Mouse (Mus musculus) midbrain, embryonic 11.5 days (tissue): Measurements from ENCODE around the gene Smarcd3. TPM values are rescaled to one million over a fixed set of nuclear protein-coding genes. Genes with fewer than 3 reads are reported as not detected.
"Not testable (repeated sequence)": the region's sequence is repeated elsewhere in the genome, so short reads cannot be mapped to it uniquely, and the experiment has no call there.

Source experiments
- ATAC-seq: fragments of 200-750 bp; cut with Nextera tagmentation; 2 replicates; pipeline ENCODE4 v1.8.0; 2017; ENCODE audit warnings: moderate TSS enrichment, moderate library complexity; ENCODE audit not compliant: low FRiP score
- DNase-seq: peaks from one replicate; pipeline ENCODE4 v3.0.0; 2015; ENCODE audit warnings: low spot score; ENCODE audit errors: missing footprints
- H3K27ac ChIP-seq: fragments of 300-500 bp; sonication (generic); 2 replicates; pipeline ENCODE4 v1.5.1; 2014; ENCODE audit warnings: low read depth, low read length
- H3K27me3 ChIP-seq: fragments of 300-500 bp; sonication (generic); 2 replicates; pipeline ENCODE4 v1.6.1; 2014; ENCODE audit warnings: mild to moderate bottlenecking, low read length, moderate library complexity, mixed read lengths; ENCODE audit not compliant: control insufficient read depth, insufficient read depth
- H3K36me3 ChIP-seq: fragments of 300-500 bp; sonication (generic); 2 replicates; pipeline ENCODE4 v1.6.1; 2014; ENCODE audit warnings: mild to moderate bottlenecking, low read length, moderate library complexity, mixed read lengths; ENCODE audit not compliant: control insufficient read depth, insufficient read depth
- H3K4me1 ChIP-seq: fragments of 300-500 bp; sonication (generic); 2 replicates; pipeline ENCODE4 v1.6.1; 2014; ENCODE audit warnings: low read length; ENCODE audit not compliant: control insufficient read depth, insufficient read depth
- H3K4me2 ChIP-seq: fragments of 300-500 bp; sonication (generic); 2 replicates; pipeline ENCODE4 v1.6.1; 2014; ENCODE audit warnings: mild to moderate bottlenecking, moderate library complexity
- H3K4me3 ChIP-seq: fragments of 300-500 bp; sonication (generic); 2 replicates; pipeline ENCODE4 v1.5.1; 2014; ENCODE audit warnings: low read depth, low read length
- H3K9ac ChIP-seq: fragments of 300-500 bp; sonication (generic); 2 replicates; pipeline ENCODE4 v1.6.1; 2014; ENCODE audit warnings: low read length
- H3K9me3 ChIP-seq: fragments of 300-500 bp; sonication (generic); 2 replicates; pipeline ENCODE4 v1.6.1; 2016; ENCODE audit warnings: low read length; ENCODE audit not compliant: control insufficient read depth
- WGBS: fragments of 180-500 bp; shearing (Covaris S2); extraction: QIAGEN DNeasy Blood & Tissue Kit; methylation state at CpG from one replicate; pipeline ENCODE4 v1.1.7; 2014; 5-methylcytosine and 5-hydroxymethylcytosine counted together
- polyA plus RNA-seq: library from polyadenylated mRNA; unstranded; fragments of >200 nt; fragmentation: Nextera tagmentation; extraction: Ambion mirVana; gene quantifications from 2 replicates; pipeline ENCODE4 v1.2.1, GENCODE M21; 2014

The Smarcd3 gene
- polyA plus RNA-seq, 1 experiment from 2014 or later: 60.2 TPM

GRCm38 (mm10) chr5:24556709-24557108 is 67.5 kb downstream of the Smarcd3 start, which contains the start of gene 4931409K22Rik:
Gene 4931409K22Rik, minus strand, starts transcription at chr5:24556809.
- WGBS: 77% methylated on average over 2 of the region's 2 CpGs

GRCm38 (mm10) chr5:24555335-24555734 is 68.9 kb downstream of the Smarcd3 start:
- not testable (repeated sequence) for H3K9ac ChIP-seq, H3K4me2 ChIP-seq, DNase-seq, ATAC-seq, H3K27me3 ChIP-seq, H3K36me3 ChIP-seq, H3K9me3 ChIP-seq, H3K4me1 ChIP-seq, H3K27ac ChIP-seq, H3K4me3 ChIP-seq
- WGBS: 95% methylated on average over 7 of the region's 7 CpGs

More at GRCm38 (mm10) chr5:24556709-24557108, 67.5 kb downstream of the Smarcd3 start, which contains the start of gene 4931409K22Rik:
- DNase-seq (no peak), ATAC-seq (no peak)
- no peak within 1 kb of the TSS for H3K27ac ChIP-seq
- H3K27me3 ChIP-seq: no peaks in the 10 kb centered on the region
- H3K4me2 ChIP-seq: no peak within 1 kb of the TSS
- no peaks in the 10 kb centered on the region for H3K4me1 ChIP-seq
- H3K36me3 ChIP-seq: no peaks in the 10 kb centered on the region
- H3K9me3 ChIP-seq: no peaks in the 10 kb centered on the region
- H3K4me3 ChIP-seq: no peak within 1 kb of the TSS
- no peak within 1 kb of the TSS for H3K9ac ChIP-seq

GRCm38 (mm10) chr5:24553621-24554244 is 70.5 kb downstream of the Smarcd3 start:
- Histone ChIP-seq H3K36me3 (no peaks in the 10 kb centered on the region), H3K9ac (no peak overlapping the region), H3K4me2 (no peak overlapping the region), H3K4me1 (peaks cover 4% of the 10 kb centered on the region), H3K4me3 (no peak overlapping the region), H3K27ac (no peak overlapping the region), H3K9me3 (no peaks in the 10 kb centered on the region), H3K27me3 (no peaks in the 10 kb centered on the region)
- no peak for ATAC-seq
- 78% methylated on average over 5 of the region's 5 CpGs for WGBS
- DNase-seq: no peak

- H3K4me1 ChIP-seq: peaks cover 4% of the 10 kb centered on the region
- no peak overlapping the region for H3K4me2 ChIP-seq
- H3K9ac ChIP-seq: no peak overlapping the region; the same call in 1 of the 2 replicates
- H3K4me3 ChIP-seq: no peak overlapping the region
- WGBS: 53% methylated on average over 2 of the region's 2 CpGs
- H3K27me3 ChIP-seq: no peaks in the 10 kb centered on the region
- ATAC-seq (no peak), DNase-seq (no peak)
- H3K9me3 ChIP-seq: no peaks in the 10 kb centered on the region
- no peak overlapping the region for H3K27ac ChIP-seq
- H3K36me3 ChIP-seq: no peaks in the 10 kb centered on the region
Measured at GRCm38 (mm10) chr5:24551317-24551688, 72.9 kb downstream of the Smarcd3 start.

- DNase-seq (peak; percentile 86), ATAC-seq (0 out of 2 replicates have a peak, but pooled peaks have one; percentile 27)
- Histone ChIP-seq H3K9me3 (no peaks in the 10 kb centered on the region), H3K4me3 (no peak overlapping the region), H3K9ac (no peak overlapping the region; the same call in 1 of the 2 replicates), H3K27ac (no peak overlapping the region), H3K4me1 (peaks cover 4% of the 10 kb centered on the region), H3K36me3 (no peaks in the 10 kb centered on the region), H3K27me3 (no peaks in the 10 kb centered on the region), H3K4me2 (no peak overlapping the region)
- 42% methylated on average over 26 of the region's 26 CpGs for WGBS
Measured at GRCm38 (mm10) chr5:24550598-24551316, 73.5 kb downstream of the Smarcd3 start.

GRCm38 (mm10) chr5:24542643-24543042 is 81.6 kb downstream of the Smarcd3 start:
- Histone ChIP-seq H3K9ac (no peak overlapping the region), H3K27me3 (no peaks in the 10 kb centered on the region), H3K4me1 (no peaks in the 10 kb centered on the region), H3K9me3 (no peaks in the 10 kb centered on the region), H3K27ac (no peak overlapping the region), H3K4me2 (no peak overlapping the region), H3K4me3 (no peak overlapping the region), H3K36me3 (no peaks in the 10 kb centered on the region)
- DNase-seq (no peak), ATAC-seq (no peak)
- WGBS: 80% methylated on average over 7 of the region's 7 CpGs

GRCm38 (mm10) chr5:24541144-24541569 is 83.1 kb downstream of the Smarcd3 start:
- no peak for ATAC-seq
- H3K4me2 ChIP-seq: no peak overlapping the region

More at GRCm38 (mm10) chr5:24541144-24541569, 83.1 kb downstream of the Smarcd3 start:
- Histone ChIP-seq H3K9me3 (no peaks in the 10 kb centered on the region), H3K27ac (no peak overlapping the region), H3K4me3 (no peak overlapping the region), H3K4me1 (no peaks in the 10 kb centered on the region), H3K27me3 (no peaks in the 10 kb centered on the region), H3K9ac (no peak overlapping the region), H3K36me3 (no peaks in the 10 kb centered on the region)
- no peak for DNase-seq
- WGBS: 44% methylated on average over 6 of the region's 6 CpGs
